Mouse (Mus musculus) neural tube, embryonic 10.5 days (tissue): Measurements from ENCODE around the gene Pcgf6.
"Not testable (repeated sequence)": the region's sequence is repeated elsewhere in the genome, so short reads cannot be mapped to it uniquely, and the experiment has no call there.

ENCODE experiments used
- DNase-seq: peaks from one replicate; pipeline ENCODE4 v3.0.0-alpha.2; 2017; ENCODE audit warnings: low spot score; ENCODE audit errors: extremely low spot score

Pcgf6 gene

GRCm38 (mm10) chr19:46998953-46999352 is 51.8 kb downstream of the Pcgf6 start:
- no peak for DNase-seq

GRCm38 (mm10) chr19:46998168-46998870 is 52.4 kb downstream of the Pcgf6 start:
- DNase-seq, result no peak

DNA sequence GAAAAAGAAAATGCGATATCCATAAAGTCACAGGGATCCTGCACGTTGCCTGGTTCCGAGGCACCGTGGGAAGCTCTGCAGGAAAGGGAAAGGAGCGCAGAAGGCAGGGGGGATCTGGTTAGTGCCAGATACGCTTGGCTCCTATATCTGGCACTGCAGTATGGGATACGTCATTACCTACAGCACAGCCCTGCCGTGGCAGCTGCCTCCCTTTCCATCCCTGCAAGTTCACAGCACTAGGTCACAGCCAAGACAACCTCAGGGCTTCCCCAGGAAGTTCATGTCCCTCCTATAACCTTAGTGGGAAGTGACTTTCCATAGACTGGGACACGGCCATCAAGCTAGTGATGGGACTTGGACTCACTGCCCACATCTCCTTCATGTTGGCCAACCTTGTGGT is 54.6 kb downstream of the Pcgf6 start:
- DNase-seq, result no peak

- DNase-seq, result not testable (repeated sequence)
Measured at GRCm38 (mm10) chr19:46992329-46992728, 58.4 kb downstream of the Pcgf6 start.

GRCm38 (mm10) chr19:46991145-46991544 is 59.6 kb downstream of the Pcgf6 start:
- peak; percentile 89 for DNase-seq

- not testable (repeated sequence) for DNase-seq
Measured at GRCm38 (mm10) chr19:46990625-46991024, 60.1 kb downstream of the Pcgf6 start.

GRCm38 (mm10) chr19:46990153-46990518 is 60.6 kb downstream of the Pcgf6 start:
- DNase-seq, result no peak

GRCm38 (mm10) chr19:46989479-46990152 is 61.1 kb downstream of the Pcgf6 start:
- DNase-seq, result no peak

DNA sequence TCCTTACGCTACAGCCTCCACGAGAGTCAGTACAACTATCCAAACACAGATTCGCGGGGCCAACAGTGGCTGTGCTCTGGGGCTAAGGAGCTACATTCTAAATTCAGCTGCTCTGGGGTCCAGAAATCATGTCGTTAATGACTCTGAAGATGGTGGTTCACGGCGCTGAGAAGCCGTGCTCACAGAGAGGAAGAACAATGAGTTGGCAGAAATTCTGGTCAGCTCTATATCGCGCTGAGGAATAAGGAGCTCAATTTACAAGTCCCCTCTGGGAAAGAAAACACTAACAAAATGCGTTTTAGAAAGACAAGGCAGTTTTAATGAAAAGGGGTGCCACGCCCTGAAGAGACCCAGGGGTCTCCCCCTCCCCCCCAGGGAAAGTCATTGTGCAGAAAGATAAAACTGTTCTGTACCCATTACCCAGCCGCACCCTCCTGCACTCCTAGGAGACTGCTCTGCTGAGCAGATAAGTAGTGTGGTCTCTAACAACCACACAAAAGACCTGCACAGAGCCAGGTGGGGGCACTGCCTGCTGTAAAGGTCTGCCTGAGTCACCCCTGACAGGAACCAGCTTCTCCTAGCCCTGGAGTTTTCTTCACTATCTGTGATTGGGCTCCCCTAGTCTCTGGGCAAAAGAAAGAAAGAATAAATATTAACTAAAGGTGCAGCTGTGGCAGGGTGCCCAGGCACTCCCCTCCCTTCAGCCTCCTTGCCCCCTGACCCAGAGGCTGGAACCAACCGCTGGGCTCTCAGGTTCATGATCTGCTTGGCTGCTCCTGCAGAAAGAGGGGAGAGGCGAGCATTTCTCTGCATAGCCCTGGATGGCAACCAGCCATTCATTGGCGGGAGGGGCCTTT is 62.2 kb downstream of the Pcgf6 start:
- DNase-seq, result no peak

GRCm38 (mm10) chr19:46987646-46988045 is 63.1 kb downstream of the Pcgf6 start:
- DNase-seq, result no peak

DNA sequence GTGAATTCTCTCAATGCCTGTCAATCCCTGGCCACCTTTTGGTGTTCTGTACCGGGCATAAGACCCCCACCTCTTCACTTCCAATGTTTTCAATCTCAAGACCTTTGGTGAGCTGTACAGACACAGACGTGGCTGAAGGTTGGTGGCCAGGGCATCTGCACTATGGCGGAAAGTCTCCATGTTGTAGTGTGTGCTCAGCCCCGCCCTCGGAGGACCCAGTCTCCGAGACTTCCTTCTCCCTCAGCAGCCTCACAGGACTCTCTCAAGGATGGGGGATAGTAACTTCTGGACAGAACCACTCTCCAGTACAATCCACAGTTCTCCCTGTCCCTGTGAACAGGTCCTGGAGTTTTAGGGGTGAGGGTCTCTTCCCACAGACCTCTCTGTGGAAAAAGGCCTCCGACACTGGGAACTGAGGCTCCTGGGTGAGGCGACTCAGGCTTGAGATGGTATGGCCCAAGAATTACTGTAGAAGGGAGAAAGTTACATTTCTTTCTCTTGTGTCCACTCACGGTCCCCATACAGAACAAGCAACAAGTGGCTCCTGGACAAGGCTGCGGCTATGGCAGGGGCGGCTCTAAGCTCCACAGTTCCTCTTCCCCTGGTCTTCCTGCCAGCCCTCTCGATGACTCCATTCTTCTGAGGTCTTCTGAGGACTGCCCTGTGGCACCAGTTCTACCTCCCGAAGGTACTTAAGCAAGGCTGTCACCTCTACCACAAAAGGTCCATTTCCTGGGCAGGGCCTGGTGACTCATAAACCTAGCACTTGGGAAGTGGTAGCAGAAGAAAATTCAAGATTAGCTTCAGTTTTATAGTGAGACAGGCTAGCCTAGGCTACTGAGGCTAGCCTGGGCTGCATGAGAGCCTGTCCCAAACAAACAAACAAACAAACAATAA is 65.7 kb downstream of the Pcgf6 start:
- DNase-seq, result no peak

DNA sequence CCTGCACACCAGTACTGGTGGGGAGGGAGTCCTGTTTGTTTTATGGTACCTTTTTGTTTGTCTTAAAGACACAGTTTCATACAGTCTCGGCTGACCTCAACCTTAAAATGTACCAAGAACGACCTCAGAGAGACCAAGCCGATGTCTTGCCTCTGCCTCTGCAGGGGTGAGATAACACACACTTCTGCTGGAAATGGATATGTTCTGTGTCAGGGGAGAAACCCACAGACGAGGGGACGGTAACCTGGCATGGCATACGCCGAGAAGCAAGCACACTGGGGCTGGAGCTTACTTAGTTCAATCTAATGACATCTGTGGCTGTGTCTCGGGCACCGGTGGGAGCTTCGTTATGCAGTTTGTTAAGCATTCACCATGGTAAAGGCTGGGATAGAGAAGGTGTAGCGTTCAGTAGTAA is 66.7 kb downstream of the Pcgf6 start:
- DNase-seq, result no peak
